Mouse (Mus musculus) stomach, embryonic 16.5 days (tissue): ENCODE measurements at regions not wholly inside any gene's neighbourhood (a gene's known extent, or its start where the extent isn't known, plus 50 kb on each side); places are given as distances from the start of the nearest gene placed in this dataset.

Source experiments
- ATAC-seq: fragments of 200-750 bp; cut with Nextera tagmentation; 2 replicates; pipeline ENCODE4 v1.8.0; 2017; ENCODE audit warnings: moderate number of reproducible peaks, moderate TSS enrichment; ENCODE audit not compliant: insufficient read depth, low FRiP score
- H3K27ac ChIP-seq: fragments of 300-500 bp; sonication (generic); 2 replicates; pipeline ENCODE4 v1.5.1; 2014; ENCODE audit warnings: low read length
- H3K27me3 ChIP-seq: fragments of 300-500 bp; sonication (generic); 2 replicates; pipeline ENCODE4 v1.6.1; 2014; ENCODE audit warnings: low read length, control low read depth, mixed read lengths; ENCODE audit not compliant: control insufficient read depth, insufficient read depth
- H3K36me3 ChIP-seq: fragments of 300-500 bp; sonication (generic); 2 replicates; pipeline ENCODE4 v1.6.1; 2014; ENCODE audit warnings: low read length; ENCODE audit not compliant: control insufficient read depth, insufficient read depth
- H3K4me1 ChIP-seq: fragments of 300-500 bp; sonication (generic); 2 replicates; pipeline ENCODE4 v1.6.1; 2014; ENCODE audit warnings: low read length, control low read depth, mixed read lengths; ENCODE audit not compliant: control insufficient read depth, insufficient read depth
- H3K4me2 ChIP-seq: fragments of 300-500 bp; sonication (generic); 2 replicates; pipeline ENCODE4 v1.6.1; 2014; ENCODE audit warnings: low read depth, low read length, mixed read lengths
- H3K4me3 ChIP-seq: fragments of 300-500 bp; sonication (generic); replicated peaks from 2 replicates; pipeline ENCODE4 v1.5.1; 2014; ENCODE audit warnings: mild to moderate bottlenecking, low read length
- H3K9ac ChIP-seq: fragments of 300-500 bp; sonication (generic); 2 replicates; pipeline ENCODE4 v1.6.1; 2014; ENCODE audit warnings: low read length
- H3K9me3 ChIP-seq: fragments of 300-500 bp; sonication (generic); replicated peaks from 2 replicates; pipeline ENCODE4 v1.6.1; 2016; ENCODE audit warnings: low read length, control low read depth; ENCODE audit not compliant: control insufficient read depth
- WGBS: fragments of 180-500 bp; shearing (Covaris S2); extraction: QIAGEN DNeasy Blood & Tissue Kit; methylation state at CpG from one replicate; pipeline ENCODE4 v1.1.7; 2014; 5-methylcytosine and 5-hydroxymethylcytosine counted together

GRCm38 (mm10) chr13:97488518-97488917, 247.6 kb downstream of the Enc1 start:
- Histone ChIP-seq H3K36me3 (no peaks in the 10 kb centered on the region), H3K4me1 (peaks cover 4% of the 10 kb centered on the region; the same call in 1 of the 2 replicates), H3K4me2 (no peak overlapping the region), H3K9ac (no peak overlapping the region), H3K27ac (no peak overlapping the region), H3K27me3 (no peaks in the 10 kb centered on the region), H3K9me3 (no peaks in the 10 kb centered on the region), H3K4me3 (no peak overlapping the region)
- ATAC-seq = no peak
- 61% methylated on average over 5 of the region's 5 CpGs for WGBS

DNA sequence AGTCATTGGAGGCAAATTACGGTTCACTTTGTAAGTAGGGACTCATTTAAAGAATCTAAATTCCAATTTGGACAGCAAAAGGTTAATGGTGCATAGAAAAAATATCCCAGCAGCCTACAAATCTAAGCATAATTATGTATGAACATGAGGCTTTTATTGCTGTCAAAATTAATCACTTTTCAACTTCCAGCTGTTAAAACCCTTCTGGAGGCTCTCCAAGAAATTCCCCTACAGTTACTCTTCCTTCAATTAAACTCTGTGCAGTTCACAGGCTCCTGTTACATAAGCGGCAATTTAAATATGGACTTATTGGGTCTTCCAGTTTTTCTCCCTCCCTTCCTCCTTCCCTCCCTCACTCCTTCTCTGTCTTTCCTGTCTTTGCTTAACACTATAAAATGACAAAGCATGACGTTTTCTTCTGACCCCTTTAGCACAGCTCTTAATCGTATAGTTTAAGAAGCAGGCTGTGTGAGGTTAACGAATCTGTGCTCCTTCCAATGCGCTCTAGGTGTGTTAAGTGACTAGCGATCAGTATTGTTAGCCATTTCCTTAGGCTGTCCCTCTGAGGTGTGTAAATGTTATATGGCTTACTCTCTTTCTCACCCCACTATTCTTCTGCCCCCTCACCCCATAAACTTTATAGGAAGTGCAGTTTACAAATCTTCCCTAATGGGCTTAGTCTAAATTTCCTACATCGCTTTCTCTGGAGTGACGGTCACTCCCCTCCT, 247.0 kb downstream of the Enc1 start:
- Histone ChIP-seq H3K36me3 (no peaks in the 10 kb centered on the region), H3K4me1 (peaks cover 4% of the 10 kb centered on the region; the same call in 1 of the 2 replicates), H3K9ac (no peak overlapping the region), H3K4me2 (no peak overlapping the region), H3K27me3 (no peaks in the 10 kb centered on the region), H3K4me3 (no peak overlapping the region), H3K27ac (no peak overlapping the region), H3K9me3 (no peaks in the 10 kb centered on the region)
- WGBS = 43% methylated on average over 9 of the region's 9 CpGs
- no peak; the same call in 1 of the 2 replicates for ATAC-seq

DNA sequence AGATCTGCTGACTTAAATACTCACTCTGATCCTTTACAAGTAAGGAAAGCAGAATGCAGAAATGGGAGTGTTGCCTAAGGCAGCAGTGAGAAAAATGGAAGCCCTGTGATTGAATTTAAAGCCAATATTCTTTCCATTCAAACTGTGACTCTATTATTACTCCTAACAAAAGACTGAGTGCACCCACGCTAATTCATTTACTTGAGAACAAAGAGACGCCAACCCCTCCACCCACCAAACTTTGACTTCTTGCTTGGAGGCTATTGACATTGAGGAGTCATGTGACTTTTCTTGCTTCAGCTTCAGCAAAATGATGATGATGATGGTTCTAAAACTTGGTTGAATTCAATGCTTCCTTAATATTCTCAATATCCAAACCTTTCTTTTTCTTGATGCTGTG, 245.6 kb downstream of the Enc1 start:
- H3K27ac ChIP-seq = no peak overlapping the region
- no peaks in the 10 kb centered on the region for H3K27me3 ChIP-seq
- 83% methylated on average over 2 of the region's 2 CpGs for WGBS
- H3K9ac ChIP-seq = no peak overlapping the region
- H3K36me3 ChIP-seq = no peaks in the 10 kb centered on the region
- no peaks in the 10 kb centered on the region for H3K9me3 ChIP-seq
- no peak for ATAC-seq
- peaks cover 4% of the 10 kb centered on the region; the same call in 1 of the 2 replicates for H3K4me1 ChIP-seq
- H3K4me2 ChIP-seq = no peak overlapping the region
- H3K4me3 ChIP-seq = no peak overlapping the region

GRCm38 (mm10) chr13:97485886-97486285, 245.0 kb downstream of the Enc1 start:
- H3K27ac ChIP-seq = no peak overlapping the region
- 69% methylated on average over 5 of the region's 5 CpGs for WGBS

GRCm38 (mm10) chr13:97484808-97485545, 244.1 kb downstream of the Enc1 start:
- no peaks in the 10 kb centered on the region for H3K27me3 ChIP-seq
- no peak overlapping the region for H3K9ac ChIP-seq
- peak; percentile 29; the same call in 1 of the 2 replicates for ATAC-seq
- no peaks in the 10 kb centered on the region for H3K9me3 ChIP-seq
- H3K27ac ChIP-seq = no peak overlapping the region
- no peaks in the 10 kb centered on the region for H3K36me3 ChIP-seq
- H3K4me1 ChIP-seq = peaks cover 4% of the 10 kb centered on the region; the same call in 1 of the 2 replicates
- H3K4me2 ChIP-seq = no peak overlapping the region
- H3K4me3 ChIP-seq = no peak overlapping the region
- 78% methylated on average over 20 of the region's 20 CpGs for WGBS

More at GRCm38 (mm10) chr13:97485886-97486285, 245.0 kb downstream of the Enc1 start:
- no peak overlapping the region for H3K9ac ChIP-seq
- no peaks in the 10 kb centered on the region for H3K36me3 ChIP-seq
- no peak for ATAC-seq
- H3K4me1 ChIP-seq = peaks cover 4% of the 10 kb centered on the region; the same call in 1 of the 2 replicates
- H3K9me3 ChIP-seq = no peaks in the 10 kb centered on the region
- H3K4me3 ChIP-seq = no peak overlapping the region
- no peak overlapping the region for H3K4me2 ChIP-seq
- H3K27me3 ChIP-seq = no peaks in the 10 kb centered on the region

GRCm38 (mm10) chr13:97483681-97484080, 242.8 kb downstream of the Enc1 start:
- H3K9me3 ChIP-seq = no peaks in the 10 kb centered on the region
- H3K4me2 ChIP-seq = no peak overlapping the region
- no peaks in the 10 kb centered on the region for H3K27me3 ChIP-seq
- 85% methylated on average over 8 of the region's 8 CpGs for WGBS
- H3K27ac ChIP-seq = no peak overlapping the region
- no peaks in the 10 kb centered on the region for H3K36me3 ChIP-seq
- no peak for ATAC-seq
- H3K9ac ChIP-seq = no peak overlapping the region
- no peak overlapping the region for H3K4me3 ChIP-seq
- peaks cover 4% of the 10 kb centered on the region; the same call in 1 of the 2 replicates for H3K4me1 ChIP-seq

DNA sequence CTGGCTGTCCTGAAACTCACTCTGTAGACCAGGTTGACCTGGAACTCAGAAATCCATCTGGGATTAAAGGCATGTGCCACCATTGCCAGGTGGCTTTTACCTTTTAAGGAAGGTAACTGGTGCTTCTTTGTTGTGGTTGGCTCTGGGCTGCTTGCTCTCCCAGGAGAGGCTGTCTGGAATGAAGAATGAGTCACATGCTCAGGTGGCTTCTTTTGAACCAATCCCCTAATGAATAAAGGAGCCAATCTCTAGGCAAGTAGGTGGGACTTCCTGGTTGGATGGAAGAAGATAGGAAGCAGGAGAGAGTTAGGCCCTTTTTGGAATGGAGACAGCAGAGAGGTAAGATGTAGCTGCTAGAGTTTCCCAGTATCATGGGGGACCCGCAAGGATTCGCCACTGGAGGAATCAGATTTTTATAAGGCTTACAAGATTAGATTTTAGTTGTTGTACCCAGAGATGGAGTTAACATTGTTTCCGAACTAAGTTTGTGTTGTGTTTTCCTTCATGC, 241.6 kb downstream of the Enc1 start:
- H3K9me3 ChIP-seq = no peaks in the 10 kb centered on the region
- H3K9ac ChIP-seq = no peak overlapping the region
- H3K27ac ChIP-seq = no peak overlapping the region
- ATAC-seq = no peak
- H3K27me3 ChIP-seq = no peaks in the 10 kb centered on the region
- H3K36me3 ChIP-seq = no peaks in the 10 kb centered on the region
- H3K4me1 ChIP-seq = peaks cover 2% of the 10 kb centered on the region; the same call in 1 of the 2 replicates
- WGBS = 98% methylated on average over 3 of the region's 3 CpGs
- H3K4me2 ChIP-seq = no peak overlapping the region
- no peak overlapping the region for H3K4me3 ChIP-seq

GRCm38 (mm10) chr13:97481259-97481658, 240.4 kb downstream of the Enc1 start:
- WGBS = 85% methylated on average over 2 of the region's 2 CpGs
- H3K4me3 ChIP-seq = no peak overlapping the region
- no peak for ATAC-seq
- no peaks in the 10 kb centered on the region for H3K9me3 ChIP-seq
- H3K4me2 ChIP-seq = no peak overlapping the region
- H3K36me3 ChIP-seq = no peaks in the 10 kb centered on the region
- no peaks in the 10 kb centered on the region for H3K4me1 ChIP-seq
- H3K27ac ChIP-seq = no peak overlapping the region
- H3K9ac ChIP-seq = no peak overlapping the region
- H3K27me3 ChIP-seq = no peaks in the 10 kb centered on the region

DNA sequence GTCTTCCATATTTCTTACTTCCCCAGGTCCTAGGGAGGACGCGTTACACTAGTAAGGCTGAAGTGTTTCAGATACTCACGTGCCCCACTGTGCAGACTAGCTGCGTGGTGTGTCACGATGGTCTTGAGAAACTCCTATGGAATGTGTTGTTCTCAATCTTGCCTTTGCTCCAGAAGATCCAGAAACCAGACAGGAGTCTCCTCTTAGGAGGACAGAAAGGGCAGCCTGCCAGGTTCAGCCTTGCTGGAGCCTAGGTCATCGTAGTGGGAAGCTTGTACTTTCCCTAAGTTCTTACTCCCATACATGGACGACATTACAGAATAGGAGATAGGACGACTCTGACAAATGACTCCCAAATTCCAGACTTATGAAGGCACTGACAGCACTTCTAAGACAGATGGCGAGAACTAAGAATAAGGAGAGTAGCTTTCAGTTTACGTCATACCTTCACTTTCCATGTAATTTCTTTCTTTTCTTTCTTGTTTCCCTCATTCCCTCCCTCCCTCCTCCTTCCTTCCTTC, 238.2 kb downstream of the Enc1 start:
- no peaks in the 10 kb centered on the region for H3K4me1 ChIP-seq
- no peak; the same call in 1 of the 2 replicates for ATAC-seq

More for the DNA sequence above, 238.2 kb downstream of the Enc1 start:
- Histone ChIP-seq H3K9ac (no peak overlapping the region), H3K36me3 (no peaks in the 10 kb centered on the region), H3K4me3 (no peak overlapping the region), H3K9me3 (no peaks in the 10 kb centered on the region), H3K27me3 (no peaks in the 10 kb centered on the region), H3K27ac (no peak overlapping the region), H3K4me2 (no peak overlapping the region)
- 75% methylated on average over 10 of the region's 10 CpGs for WGBS
